7 mouse cellular contexts compared by ENCODE assay signal in the genomic region with DNA sequence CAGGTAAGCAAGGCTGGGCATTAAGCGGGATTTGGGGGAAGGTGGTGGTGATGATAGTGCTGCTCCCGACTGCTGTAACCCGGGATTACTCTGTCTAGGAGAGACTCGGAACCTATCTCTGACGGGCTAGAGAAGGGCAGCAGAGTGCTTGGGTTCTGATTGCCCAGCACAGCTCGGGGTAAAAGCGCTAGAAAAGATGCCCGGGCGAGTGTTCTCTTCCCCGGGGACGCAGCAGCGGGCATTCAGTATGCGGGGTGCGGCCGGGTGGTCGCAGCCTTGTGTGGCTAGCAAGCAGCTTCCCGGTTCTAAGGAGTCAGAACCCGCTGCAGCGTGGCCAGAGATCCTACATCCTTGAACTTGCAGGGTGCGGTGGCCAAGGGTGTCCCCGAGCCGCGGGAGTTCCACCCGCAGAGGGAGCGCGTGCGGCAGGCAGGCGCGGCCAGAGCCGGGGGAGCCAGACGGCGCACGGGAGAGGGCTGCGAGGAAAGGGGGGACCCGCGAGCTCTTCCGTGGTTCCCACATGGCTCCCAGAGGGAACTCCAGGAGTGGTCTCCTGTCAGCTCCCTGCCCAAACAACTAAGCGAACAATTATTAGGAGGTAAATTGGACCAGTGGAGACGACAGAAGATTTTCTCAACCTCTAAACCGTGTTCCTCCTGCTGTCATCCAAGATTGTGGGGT. TPM values are rescaled to one million over a fixed set of nuclear protein-coding genes. Genes with fewer than 3 reads are reported as not detected.
A peak's percentile ranks its signal among the peaks of the same experiment; 100 is the strongest.
DNase-seq lines count a peak whose midpoint lies in the region; ATAC-seq and TF ChIP-seq lines count a peak whose summit lies in the region.

No protein-coding gene starts in this region.

- no peaks in the 10 kb centered on the region for H3K4me1 ChIP-seq in liver, embryonic 11.5 days (replicated peaks; ENCODE audit: control insufficient read depth, insufficient read depth, low read length)
- no peaks in the 10 kb centered on the region for H3K4me1 ChIP-seq in liver, postnatal 0 days (ENCODE audit: insufficient read depth)
- peaks cover 18% of the 10 kb centered on the region for H3K4me1 ChIP-seq in forebrain, embryonic 12.5 days
- peaks cover 12% of the 10 kb centered on the region for H3K4me1 ChIP-seq in neural tube, embryonic 12.5 days

- H3K9ac ChIP-seq in liver, embryonic 11.5 days (ENCODE audit: low read depth, low read length), result no peak overlapping the region
- H3K9ac ChIP-seq in liver, postnatal 0 days (replicated peaks), result no peak overlapping the region
- peak overlapping the region; percentile 61 for H3K9ac ChIP-seq in forebrain, embryonic 12.5 days
- peak overlapping the region; percentile 52 for H3K9ac ChIP-seq in neural tube, embryonic 12.5 days

- no peak for TF ChIP-seq EP300 in liver, postnatal 0 days (IDR thresholded peaks at IDR 0.05; ENCODE audit: low read depth)

- WGBS in liver, embryonic 11.5 days, result 2% methylated on average over 40 of the region's 40 CpGs
- WGBS in liver, postnatal 0 days (ENCODE audit: insufficient replicate concordance), result 2% methylated on average over 40 of the region's 40 CpGs
- WGBS in forebrain, embryonic 12.5 days, result 0% methylated on average over 35 of the region's 40 CpGs
- under 1% methylated on average over 40 of the region's 40 CpGs for WGBS in neural tube, embryonic 12.5 days

- DNase-seq in liver, embryonic 11.5 days (ENCODE audit: low spot score), result no peak
- no peak for DNase-seq in liver, postnatal 0 days
- peak; percentile 28 to 58 for DNase-seq in layer of hippocampus, postnatal 14 days (ENCODE audit: low spot score in 2 of 2)
- DNase-seq in thymus, postnatal 25 days, result no peak
- DNase-seq in cerebellum, adult 11 months, result no peak

- H3K27me3 ChIP-seq in liver, embryonic 11.5 days (replicated peaks; ENCODE audit: control insufficient read depth, insufficient read depth, low read length), result peaks cover 48% of the 10 kb centered on the region
- H3K27me3 ChIP-seq in liver, postnatal 0 days (ENCODE audit: insufficient read depth, low read length), result peaks cover 34% of the 10 kb centered on the region
- peaks cover 94% of the 10 kb centered on the region for H3K27me3 ChIP-seq in forebrain, embryonic 12.5 days
- H3K27me3 ChIP-seq in neural tube, embryonic 12.5 days (replicated peaks), result peaks cover 59% of the 10 kb centered on the region

- no peaks in the 10 kb centered on the region for H3K36me3 ChIP-seq in liver, embryonic 11.5 days (ENCODE audit: control insufficient read depth, insufficient read depth, low read length)
- no peaks in the 10 kb centered on the region for H3K36me3 ChIP-seq in liver, postnatal 0 days (replicated peaks; ENCODE audit: insufficient read depth, low read length)
- no peaks in the 10 kb centered on the region for H3K36me3 ChIP-seq in forebrain, embryonic 12.5 days (replicated peaks)
- no peaks in the 10 kb centered on the region for H3K36me3 ChIP-seq in neural tube, embryonic 12.5 days

- peak overlapping the region; percentile 48 for H3K4me3 ChIP-seq in liver, embryonic 11.5 days (ENCODE audit: low read depth, low read length)
- H3K4me3 ChIP-seq in liver, postnatal 0 days (ENCODE audit: low read depth, low read length), result no peak overlapping the region
- H3K4me3 ChIP-seq in forebrain, embryonic 12.5 days (replicated peaks), result peak overlapping the region; percentile 57
- peak overlapping the region; percentile 54 for H3K4me3 ChIP-seq in neural tube, embryonic 12.5 days

- no peak overlapping the region for H3K27ac ChIP-seq in liver, embryonic 11.5 days (ENCODE audit: low read depth, low read length)
- no peak overlapping the region for H3K27ac ChIP-seq in liver, postnatal 0 days (ENCODE audit: low read depth)
- H3K27ac ChIP-seq in forebrain, embryonic 12.5 days, result no peak overlapping the region
- no peak overlapping the region for H3K27ac ChIP-seq in neural tube, embryonic 12.5 days

- no peaks in the 10 kb centered on the region for H3K9me3 ChIP-seq in liver, embryonic 11.5 days (ENCODE audit: control insufficient read depth, low read length)
- no peaks in the 10 kb centered on the region for H3K9me3 ChIP-seq in liver, postnatal 0 days (ENCODE audit: low read length)
- no peaks in the 10 kb centered on the region for H3K9me3 ChIP-seq in forebrain, embryonic 12.5 days
- H3K9me3 ChIP-seq in neural tube, embryonic 12.5 days, result no peaks in the 10 kb centered on the region

- H3K4me2 ChIP-seq in liver, embryonic 11.5 days, result peak overlapping the region; percentile 69
- H3K4me2 ChIP-seq in liver, postnatal 0 days (ENCODE audit: low read depth, low read length), result no peak overlapping the region
- H3K4me2 ChIP-seq in forebrain, embryonic 12.5 days, result peak overlapping the region; percentile 99
- peak overlapping the region; percentile 97 for H3K4me2 ChIP-seq in neural tube, embryonic 12.5 days (replicated peaks)

- ATAC-seq in liver, embryonic 11.5 days (replicated peaks; ENCODE audit: low FRiP score), result no peak
- ATAC-seq in liver, postnatal 0 days, result no peak
- peak; percentile 54 for ATAC-seq in forebrain, embryonic 12.5 days (ENCODE audit: low FRiP score)
- ATAC-seq in neural tube, embryonic 12.5 days (ENCODE audit: low FRiP score, low read depth), result peak; percentile 52

- no peak for TF ChIP-seq CTCF in liver, postnatal 0 days (IDR thresholded peaks at IDR 0.05; ENCODE audit: low read depth)

RNA-seq across cellular contexts. Expression of gene Nell1, which starts 0.9 kb away (rescaled TPM):
- polyA plus RNA-seq in liver, embryonic 11.5 days (2014; fragmentation: Nextera tagmentation; extraction: Ambion mirVana), result 1.1 and 1.7 TPM in 2 replicates
- not detected in 2 replicates for polyA plus RNA-seq in liver, postnatal 0 days (2015; fragmentation: Nextera tagmentation; extraction: Ambion mirVana)
- 2.1 and 2.2 TPM in 2 replicates for polyA plus RNA-seq in forebrain, embryonic 12.5 days (2016; fragmentation: Nextera tagmentation; extraction: Ambion mirVana)
- total RNA-seq in layer of hippocampus, postnatal 14 days (2021), result 10 to 100 TPM; 57.7 to 66.7 TPM
- 10.3 and 10.7 TPM in 2 replicates for polyA plus RNA-seq in neural tube, embryonic 12.5 days (2016; fragmentation: Nextera tagmentation; extraction: Ambion mirVana)

Comparison
In these comparisons a context has a peak if more than half of its experiments do, and no peak if none do; other contexts are left out.
1. ATAC-seq: peak in forebrain, embryonic 12.5 days (single experiment) and neural tube, embryonic 12.5 days (single experiment); none in liver, embryonic 11.5 days (single experiment) and liver, postnatal 0 days (single experiment).
2. DNase-seq: peak in layer of hippocampus, postnatal 14 days (2 of 2); none in liver, embryonic 11.5 days (single experiment), liver, postnatal 0 days (single experiment), thymus, postnatal 25 days (single experiment) and cerebellum, adult 11 months (single experiment).
3. H3K9ac ChIP-seq: peak in forebrain, embryonic 12.5 days (single experiment) and neural tube, embryonic 12.5 days (single experiment); none in liver, embryonic 11.5 days (single experiment) and liver, postnatal 0 days (single experiment).